Mouse (Mus musculus): ENCODE measurements around the gene 4930578C19Rik.
"Not testable (repeated sequence)": the region's sequence is repeated elsewhere in the genome, so short reads cannot be mapped to it uniquely, and the experiment has no call there.

The 4930578C19Rik gene

DNA sequence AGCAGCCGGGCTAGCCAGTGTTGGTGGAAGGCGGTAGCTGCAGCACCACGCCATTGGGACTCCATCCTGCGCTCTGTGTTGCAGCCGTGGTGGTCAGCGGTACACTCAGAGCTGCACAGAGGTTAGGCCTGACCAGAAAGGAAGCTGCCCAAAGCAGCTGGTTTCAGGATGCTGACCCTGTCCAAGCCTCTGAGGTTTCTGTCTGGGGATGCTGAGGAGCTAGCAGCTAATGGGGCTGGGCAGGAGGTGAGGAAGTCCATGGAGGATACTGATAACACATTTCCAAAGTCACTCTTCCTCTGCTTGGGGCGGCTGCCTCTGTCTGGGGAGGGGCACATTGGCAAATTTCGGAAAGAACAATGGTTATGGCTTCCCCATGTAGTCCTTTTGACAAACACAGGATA, at the start of gene 4930578C19Rik:
4930578C19Rik (minus strand) TSS at position 200 of the 404 bp plus-strand sequence.
- DNase-seq (ENCODE audit: extremely low spot score), result no peak

DNA sequence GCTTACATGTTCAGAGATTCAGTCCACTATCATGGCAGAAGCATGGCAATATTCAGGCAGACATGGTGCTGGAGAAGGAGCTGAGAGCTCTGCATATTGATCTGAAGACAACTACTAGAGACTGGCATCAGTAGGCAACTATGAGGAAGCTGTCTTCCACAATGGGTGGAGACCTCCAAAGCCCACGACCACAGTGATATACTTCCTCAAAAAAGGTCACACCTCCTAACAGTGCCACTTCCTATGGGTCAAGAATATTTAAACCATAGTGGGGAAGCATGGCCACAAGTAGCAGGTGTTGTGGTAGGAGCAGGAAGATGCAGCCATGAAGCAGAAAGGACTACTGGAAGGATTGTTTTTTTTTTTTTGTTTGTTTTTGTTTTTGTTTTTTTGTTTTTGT, 6.5 kb upstream of the 4930578C19Rik start:
- no peak for DNase-seq (ENCODE audit: extremely low spot score)

DNA sequence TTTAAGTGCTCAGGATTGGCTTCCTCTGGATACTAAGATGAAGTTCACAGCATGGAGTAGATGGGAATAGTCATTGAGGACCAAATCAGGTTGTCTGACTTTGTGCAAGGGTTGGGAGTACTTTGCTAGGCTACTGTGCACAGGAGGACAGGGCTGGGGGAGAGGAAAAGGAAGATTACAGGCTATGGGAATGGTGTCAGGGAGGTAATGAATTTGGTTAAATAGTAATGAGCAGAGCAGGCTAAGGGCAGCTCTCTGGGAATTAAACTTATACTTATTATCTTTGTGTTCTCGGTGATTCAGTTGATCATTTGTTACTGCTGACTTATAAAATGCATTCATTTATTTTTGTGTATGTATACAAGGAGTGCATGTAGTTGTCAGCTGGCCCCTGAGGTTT, 1.7 kb upstream of the 4930578C19Rik start:
- no peak for DNase-seq (ENCODE audit: extremely low spot score)

DNA sequence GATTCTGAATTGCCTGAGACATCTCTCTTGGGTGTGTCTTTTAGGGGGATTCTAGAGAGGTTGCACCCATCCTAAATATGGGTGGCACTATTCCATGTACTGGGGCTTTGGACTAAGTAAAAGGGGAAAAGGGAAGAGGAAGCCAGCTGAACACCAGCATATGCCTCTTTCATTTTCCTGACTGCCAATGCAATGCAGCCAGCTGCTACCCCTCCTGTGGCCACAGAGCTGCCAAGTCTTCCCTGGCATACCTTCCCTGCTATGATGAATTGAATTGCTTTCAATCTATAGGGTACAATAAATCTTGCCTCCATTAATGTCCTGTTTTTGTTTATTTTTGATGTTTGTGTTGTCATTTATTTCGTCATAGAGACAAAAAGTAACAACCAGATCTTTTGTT, 9.6 kb downstream of the 4930578C19Rik start:
- DNase-seq (ENCODE audit: extremely low spot score), result no peak

DNA sequence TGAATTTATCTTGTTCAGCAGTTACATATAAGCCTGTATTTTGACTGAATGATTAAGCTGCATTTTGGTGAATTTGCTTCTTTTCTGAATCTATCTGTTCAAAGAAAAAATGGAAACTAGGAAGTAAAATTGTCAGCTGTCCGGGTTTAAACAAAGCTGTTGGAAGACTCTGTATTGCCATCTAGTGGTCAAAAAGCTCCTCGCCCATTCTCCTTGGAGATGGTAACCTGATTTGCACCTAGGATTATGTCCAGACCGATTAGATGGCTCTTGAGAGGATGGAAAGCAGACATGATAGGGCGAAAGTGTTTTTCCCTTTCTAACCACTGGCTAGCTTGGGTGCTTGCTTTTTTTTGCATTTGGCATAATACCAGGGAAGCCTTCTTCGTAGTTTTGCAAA, 19.1 kb downstream of the 4930578C19Rik start:
- DNase-seq (ENCODE audit: extremely low spot score), result peak; percentile 39

DNA sequence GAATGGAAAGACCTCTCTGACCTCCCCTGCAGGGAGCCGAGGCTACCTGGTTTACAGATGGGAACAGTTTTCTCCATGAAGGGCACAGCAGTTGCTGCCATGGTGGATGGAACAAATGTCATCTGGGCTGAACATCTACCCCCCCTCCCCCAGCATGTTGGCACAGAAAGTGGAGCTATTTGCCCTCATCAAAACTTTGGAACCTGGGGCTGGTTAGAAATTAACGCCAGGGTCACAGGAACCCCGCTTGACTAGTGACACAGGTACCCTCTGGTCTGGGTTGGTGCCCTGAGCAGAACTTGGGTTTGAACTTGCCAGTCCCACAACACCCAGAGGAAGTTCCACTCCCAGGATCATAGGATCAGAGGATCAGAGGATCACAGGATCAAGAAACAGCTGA, 35.7 kb downstream of the 4930578C19Rik start:
- no peak for DNase-seq (ENCODE audit: extremely low spot score)

DNA sequence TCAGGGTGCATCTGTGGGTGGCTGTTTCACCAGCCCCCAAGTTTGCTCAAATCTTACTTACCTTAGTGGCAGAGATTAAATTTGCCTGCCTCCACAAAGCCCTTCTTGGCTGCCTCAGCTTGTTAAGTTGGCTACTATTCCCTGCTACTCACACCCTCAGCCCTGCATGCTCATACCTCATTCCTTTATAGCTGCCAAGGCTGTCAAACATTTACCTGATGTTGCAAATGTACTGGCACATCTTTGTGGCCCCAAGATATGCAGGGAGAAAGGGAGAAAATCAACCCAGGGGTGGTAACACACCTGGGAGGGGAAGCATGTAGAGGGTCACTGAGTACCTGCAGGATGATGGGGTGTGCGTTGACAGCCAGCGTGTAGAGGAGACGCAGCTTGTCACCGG, 38.0 kb downstream of the 4930578C19Rik start:
- DNase-seq (ENCODE audit: extremely low spot score), result no peak

DNA sequence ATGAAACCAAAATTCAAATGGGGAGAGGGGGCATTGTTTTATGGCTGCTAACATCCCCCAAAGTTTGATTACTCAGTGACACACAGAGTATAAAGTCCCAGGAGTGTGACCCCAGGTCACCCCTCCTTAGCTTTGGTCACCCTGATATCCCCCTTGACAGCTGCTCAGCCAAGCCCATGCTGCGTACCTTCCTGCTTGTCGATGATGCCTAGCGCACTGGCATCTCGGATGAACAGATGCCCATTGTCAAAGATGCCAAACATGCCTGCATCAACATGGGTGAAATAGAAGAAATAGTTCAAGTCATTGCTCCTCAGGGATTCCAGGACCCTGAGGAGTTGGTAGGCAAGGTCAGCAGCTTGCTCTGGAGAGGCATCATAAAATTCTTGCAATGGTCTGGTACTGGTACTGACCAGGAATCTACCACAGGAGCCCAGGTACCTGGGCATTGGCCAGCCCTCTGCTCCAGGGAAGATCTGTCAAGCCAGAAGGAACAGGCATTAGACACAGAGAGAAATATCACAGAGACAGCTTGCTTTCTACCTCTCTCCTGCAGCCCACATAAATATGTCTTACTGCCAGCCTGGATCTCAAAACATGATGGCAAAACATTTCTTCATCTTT, 40.9 kb downstream of the 4930578C19Rik start:
- no peak for DNase-seq (ENCODE audit: extremely low spot score)

DNA sequence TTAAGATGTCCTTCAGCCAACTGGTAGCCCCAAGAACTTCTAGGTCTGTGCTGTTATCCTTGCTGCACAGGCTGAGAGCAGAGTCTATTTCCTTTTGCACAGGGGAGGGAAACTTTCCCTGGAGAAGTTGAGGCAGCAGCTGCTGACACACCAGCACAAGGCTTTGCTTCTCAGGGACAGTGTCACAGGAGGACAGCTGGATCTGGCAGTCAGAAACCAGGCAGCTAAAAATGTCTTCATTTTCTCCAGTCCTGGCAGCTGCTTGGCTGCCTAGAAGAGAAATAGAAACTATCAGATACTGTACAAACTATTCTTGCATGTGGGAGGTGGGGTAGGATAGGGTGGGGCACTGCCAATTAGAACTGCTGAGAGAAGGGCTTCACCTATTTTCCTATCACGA, 42.2 kb downstream of the 4930578C19Rik start:
- DNase-seq (ENCODE audit: extremely low spot score), result no peak

DNA sequence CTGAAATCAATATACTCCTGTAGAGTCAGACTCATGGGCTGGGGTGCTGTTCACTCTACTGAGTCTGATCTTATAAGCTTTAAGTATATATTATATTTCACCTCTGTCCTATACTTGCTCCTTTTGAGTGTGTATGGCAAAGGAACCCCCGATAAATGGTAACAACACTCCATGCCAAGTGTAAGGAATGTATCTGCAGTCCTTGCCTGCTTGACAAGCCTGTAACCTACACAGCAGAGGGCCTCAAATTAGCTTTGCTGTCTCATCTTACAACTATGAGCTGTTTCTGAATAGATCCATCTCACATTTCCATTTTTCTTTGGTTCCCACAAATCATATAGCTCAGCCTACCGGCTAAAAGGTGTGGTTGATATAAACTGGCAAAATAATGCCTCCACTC, 46.6 kb downstream of the 4930578C19Rik start:
- DNase-seq (ENCODE audit: extremely low spot score), result no peak

DNA sequence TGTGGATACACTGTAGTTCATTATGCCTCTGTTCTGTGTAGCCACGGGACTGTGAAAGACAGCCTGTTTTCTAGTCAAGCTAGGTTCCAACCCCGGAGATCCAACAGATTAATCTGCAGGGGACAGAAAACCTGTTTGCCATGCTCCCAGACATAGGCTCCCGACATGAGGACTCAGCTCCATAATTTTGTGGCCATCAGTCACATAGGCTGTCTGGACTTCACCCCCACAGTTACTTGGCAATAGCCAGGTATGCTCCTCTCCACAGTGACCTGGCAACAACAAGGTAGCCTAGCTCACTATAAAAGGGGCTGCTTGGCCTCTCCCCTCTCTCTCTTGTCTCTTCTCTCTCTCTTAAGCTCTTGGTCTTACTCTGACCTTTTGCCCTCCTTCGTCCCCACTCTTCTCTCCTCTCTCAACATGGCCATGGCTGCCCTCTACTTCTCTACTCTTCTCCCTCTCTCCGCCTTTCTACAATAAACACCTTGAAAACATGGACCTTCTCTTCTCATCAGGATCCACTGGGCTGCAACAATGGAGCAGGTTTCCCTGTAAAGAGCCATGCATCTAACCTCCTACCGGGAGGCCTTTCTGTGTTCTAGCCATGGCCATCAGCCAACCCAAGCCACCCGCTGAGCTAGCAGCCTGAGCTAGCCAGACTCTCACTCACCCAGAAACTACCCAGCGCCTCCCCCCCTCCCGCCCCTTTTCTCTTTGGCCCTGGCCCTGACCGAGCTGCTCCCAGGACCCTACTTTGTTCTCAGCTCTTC, 49.9 kb downstream of the 4930578C19Rik start:
- DNase-seq (ENCODE audit: extremely low spot score), result no peak

DNA sequence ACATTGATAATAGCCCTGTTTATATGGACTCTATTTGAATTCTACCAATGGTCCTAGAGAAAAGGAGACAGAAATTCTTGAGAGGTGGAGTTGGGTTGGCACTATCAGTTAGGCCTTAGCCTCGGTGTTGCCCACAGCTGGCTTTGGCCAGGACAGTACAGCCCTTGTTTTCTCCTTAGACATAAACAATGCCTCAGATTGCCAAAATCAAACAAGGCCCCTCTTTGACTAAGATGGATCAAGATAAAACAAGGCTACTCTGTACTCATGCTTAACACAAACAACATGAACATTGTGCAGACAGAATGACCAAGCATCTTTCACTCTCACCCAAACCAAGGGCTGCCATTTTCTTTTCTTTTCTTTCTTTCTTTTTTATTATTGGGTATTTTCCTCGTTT, 51.6 kb downstream of the 4930578C19Rik start:
- no peak for DNase-seq (ENCODE audit: extremely low spot score)

DNA sequence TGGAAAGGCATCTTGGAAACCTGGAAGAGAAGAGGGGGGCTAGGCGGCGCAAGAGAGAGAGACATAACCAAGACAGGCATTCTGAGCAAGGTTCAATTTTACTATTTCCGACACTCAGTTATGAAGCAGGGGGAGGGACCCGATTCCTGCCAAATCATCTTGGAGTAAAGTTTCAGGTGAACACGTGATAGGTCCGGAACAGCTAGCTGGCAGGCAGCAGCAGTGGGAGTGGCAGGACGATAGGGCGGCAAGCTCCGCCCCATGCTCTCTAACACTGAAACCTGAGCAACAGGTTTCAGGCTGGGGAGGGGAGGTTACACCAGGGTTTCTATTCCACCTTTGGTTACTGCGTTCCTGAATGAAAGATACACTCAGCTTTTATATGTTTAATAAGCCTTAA, 58.9 kb downstream of the 4930578C19Rik start:
- no peak for DNase-seq (ENCODE audit: extremely low spot score)

DNA sequence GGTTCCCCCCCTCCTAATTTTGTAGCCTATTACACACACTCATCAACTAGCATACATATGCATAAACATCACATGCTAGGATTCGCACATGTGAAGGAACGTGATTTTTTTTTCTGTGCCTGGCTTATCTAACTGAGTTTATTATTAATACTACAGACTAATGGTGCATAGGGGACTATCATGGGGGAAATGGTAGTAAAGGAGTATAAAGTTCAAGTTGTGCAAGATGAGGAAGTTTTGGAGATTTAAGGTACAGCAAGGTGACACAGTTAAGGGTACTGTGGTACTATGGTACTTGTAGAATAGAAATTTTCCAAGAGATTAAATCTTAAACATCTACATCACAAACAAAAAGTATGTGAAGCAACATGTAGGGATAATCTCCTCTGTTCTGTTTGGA, 64.5 kb downstream of the 4930578C19Rik start:
- DNase-seq (ENCODE audit: extremely low spot score), result no peak

DNA sequence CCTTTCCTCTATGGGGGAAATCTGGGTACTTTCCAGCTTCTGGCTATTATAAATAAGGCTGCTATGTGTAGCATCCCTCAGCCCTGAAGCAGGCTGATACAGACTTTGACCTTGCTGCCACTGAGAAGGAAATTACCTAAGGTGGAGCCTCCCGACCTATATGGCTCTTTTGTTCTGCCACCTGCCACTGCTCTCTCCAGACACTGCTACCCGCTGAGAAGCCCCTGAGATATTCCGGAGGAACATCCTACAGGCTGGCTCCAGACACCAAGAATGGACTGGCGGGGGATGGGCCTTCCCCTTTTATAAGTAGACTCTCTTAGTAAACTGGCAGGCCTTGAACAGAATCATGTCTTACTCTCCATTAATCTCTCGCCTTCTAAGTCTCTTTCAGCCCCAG, 77.0 kb downstream of the 4930578C19Rik start:
- DNase-seq (ENCODE audit: extremely low spot score), result not testable (repeated sequence)
